Mouse (Mus musculus): ENCODE measurements around the gene Plbd1.

Gene Plbd1

GRCm38 (mm10) chr6:136661706-136662016 lies at the start of gene Plbd1:
TSS of gene Plbd1 (minus strand) at chr6:136661928.
- peak; percentile 57 to 59 for DNase-seq

GRCm38 (mm10) chr6:136710408-136710807 lies 48.7 kb upstream of the Plbd1 start:
- no peak for DNase-seq

- no peak for DNase-seq
These were observed 46.9 kb upstream of the Plbd1 start for GRCm38 (mm10) chr6:136708597-136708996.

DNA sequence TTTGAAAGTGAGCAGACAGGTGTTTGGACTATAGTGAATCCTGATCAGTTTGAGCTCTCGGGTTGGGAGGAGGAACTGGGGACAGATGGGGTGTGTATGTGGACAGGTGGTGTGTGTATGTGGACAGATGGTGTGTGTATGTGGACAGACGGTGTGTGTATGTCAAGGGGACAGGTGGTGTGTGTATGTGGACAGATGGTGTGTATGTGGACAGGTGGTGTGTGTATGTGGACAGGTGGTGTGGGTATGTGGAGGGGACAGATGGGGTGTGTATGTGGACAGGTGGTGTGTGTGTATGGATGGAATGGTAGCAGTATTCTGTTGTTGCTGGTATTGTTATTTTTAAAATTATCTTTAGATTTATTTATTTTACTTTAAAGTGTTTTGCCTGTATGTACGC lies 40.1 kb upstream of the Plbd1 start:
- no peak for DNase-seq

- no peak for DNase-seq
These were observed 39.5 kb upstream of the Plbd1 start for GRCm38 (mm10) chr6:136701185-136701584.

DNA sequence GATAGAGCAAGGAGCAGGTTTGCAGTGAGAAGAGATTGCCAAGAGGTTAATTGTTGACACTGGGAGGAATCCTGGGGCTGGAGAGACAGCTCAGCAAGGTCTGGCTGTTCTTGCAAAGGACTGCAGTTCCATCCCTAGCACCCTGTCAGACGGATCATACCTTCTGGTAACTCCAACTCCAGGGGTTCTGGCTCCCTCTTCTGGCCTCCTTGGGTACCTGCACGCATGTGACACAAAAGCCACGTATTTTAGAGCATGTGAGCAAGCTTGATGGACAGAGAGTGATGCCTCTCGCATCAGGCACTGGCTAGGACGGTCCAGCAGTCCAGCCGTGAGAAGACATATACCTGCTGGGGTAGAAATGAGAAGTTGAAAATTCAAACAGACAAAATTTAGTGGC lies 29.6 kb upstream of the Plbd1 start:
- DNase-seq, result no peak

GRCm38 (mm10) chr6:136690527-136690926 lies 28.8 kb upstream of the Plbd1 start:
- no peak for DNase-seq

- no peak for DNase-seq
These were observed 28.2 kb upstream of the Plbd1 start for GRCm38 (mm10) chr6:136689790-136690413.

GRCm38 (mm10) chr6:136685433-136685832 lies 23.7 kb upstream of the Plbd1 start:
- no peak for DNase-seq

DNA sequence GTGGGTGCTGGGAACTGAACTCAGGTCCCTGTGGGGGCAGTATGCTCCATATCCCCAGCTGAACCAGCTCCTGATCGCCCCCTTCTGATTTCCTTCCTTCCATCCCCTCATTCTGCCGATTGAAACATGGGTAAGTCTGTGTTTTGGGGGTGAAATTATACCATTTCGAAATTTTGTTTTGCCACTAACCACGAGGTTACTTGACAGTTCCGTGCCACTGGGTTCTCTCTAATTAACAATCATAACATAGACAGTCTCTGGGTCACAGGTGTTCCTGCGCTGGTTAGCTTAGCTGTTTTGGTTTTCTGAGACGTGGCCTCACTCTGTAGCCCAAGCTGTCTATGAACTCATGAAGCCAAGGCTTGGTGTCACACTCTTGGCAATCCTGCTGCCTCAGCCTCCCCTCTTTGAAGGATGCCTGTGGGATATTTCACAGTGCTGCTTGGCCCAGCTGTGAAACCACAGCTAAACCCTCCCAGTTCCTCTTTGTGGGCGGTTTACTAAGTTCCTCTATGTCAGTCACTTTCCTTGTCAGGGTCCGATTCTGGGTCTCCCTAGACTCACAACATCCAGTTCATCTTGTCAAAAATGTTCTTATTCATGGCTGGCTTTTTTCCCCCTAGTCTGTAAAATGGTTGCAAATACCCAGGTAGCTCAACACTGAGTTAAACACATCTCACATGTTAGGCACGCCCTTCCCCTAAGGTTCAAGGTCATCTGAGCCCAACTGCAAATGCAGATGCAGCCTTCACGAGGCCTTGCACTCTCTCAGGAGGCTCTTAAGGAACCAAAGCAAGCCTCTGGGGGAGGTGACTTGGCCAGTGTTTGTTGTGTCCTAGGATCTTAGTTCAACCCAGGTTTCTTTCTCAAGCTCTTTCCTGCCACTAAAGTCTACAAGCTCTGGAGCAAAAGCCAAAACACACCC lies 21.9 kb upstream of the Plbd1 start:
- DNase-seq, result no peak

- DNase-seq, result no peak
These were observed 17.7 kb upstream of the Plbd1 start for GRCm38 (mm10) chr6:136679381-136679780.

- DNase-seq, result no peak
These were observed 13.2 kb upstream of the Plbd1 start for GRCm38 (mm10) chr6:136674935-136675334.

GRCm38 (mm10) chr6:136672467-136672866 lies 10.7 kb upstream of the Plbd1 start:
- DNase-seq, result no peak

DNA sequence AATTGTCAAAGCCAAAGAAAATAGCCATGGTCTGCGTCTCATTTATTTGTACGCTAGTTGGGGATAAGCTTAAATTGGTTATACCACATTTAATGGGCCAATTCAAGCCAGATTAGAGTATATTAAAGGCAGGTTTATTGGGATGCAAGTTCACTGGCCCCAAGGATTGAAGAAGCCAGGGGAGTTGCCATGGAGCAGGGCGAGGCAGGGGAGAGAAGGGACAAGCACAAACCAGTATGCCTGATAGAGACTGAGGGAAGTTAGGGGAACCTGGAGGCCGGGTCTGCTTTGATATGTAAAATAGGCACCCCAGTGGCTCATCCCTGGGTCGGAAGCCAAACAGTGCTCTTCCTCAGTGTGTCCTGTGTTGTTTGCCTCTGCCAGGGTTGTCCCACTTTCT lies 7.5 kb upstream of the Plbd1 start:
- no peak for DNase-seq

GRCm38 (mm10) chr6:136668266-136668986 lies 6.7 kb upstream of the Plbd1 start:
- DNase-seq, result no peak

- no peak for DNase-seq
These were observed 335 bp upstream of the Plbd1 start for GRCm38 (mm10) chr6:136662063-136662462.

DNA sequence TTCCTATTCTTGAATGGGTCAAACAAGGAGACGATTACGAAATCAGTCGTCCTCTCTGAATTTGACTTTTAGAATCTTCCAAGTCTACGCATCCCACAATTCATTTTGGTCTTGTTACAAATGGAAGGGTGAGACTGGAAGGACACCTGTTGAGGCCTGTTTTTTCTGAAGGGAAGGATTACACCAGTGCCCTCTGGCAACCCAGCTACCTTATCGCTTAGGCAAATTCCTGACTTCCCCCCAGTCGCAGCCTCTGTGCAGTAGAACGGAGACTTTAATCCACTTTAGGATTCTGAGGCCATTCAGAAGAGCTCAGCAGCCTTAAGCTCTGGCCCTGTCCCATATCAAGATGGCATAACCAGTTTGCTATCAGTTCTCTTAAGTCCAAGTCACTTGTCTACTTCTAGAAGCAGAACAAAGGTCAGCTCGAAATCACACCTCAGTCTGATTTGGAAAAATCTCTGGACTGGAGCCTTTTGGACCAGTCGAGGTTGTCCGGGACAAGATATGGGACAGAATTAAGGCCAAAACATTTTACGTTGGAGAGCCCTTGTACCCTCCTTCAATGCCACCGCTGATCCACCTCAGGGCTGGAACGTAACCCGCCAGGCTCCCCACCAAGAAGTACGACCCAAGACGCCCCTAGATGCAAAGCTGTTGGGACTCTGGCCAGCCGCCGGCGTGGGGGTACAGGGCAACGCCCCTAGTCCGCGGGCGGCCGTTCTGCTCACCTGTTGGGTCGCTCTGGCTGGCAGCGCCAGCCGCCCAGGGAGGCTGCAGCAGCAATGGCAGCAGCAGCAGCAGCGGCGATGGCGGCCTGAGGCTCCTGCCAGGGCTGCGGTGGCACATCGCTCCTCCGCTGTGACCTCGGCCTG lies 660 bp downstream of the Plbd1 start:
- DNase-seq, result no peak

DNA sequence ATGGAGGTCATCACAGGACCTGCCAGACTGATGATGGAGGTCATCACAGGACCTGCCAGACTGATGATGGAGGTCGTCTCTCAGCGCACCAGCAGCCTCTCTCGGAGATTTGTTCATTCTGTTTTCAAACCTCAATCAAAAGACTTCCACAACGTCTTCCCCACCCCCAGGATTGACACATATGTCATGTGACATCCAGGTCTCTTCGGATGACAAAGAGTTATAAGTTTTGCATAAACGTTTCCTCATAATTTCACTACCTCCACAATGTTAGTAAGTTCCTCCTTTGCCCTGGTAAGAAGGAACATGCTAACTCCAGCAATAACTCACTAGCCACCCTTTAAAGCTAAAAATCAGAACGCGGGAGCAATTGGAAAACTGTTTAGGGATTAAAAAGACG lies 2.5 kb downstream of the Plbd1 start:
- DNase-seq, result no peak

DNA sequence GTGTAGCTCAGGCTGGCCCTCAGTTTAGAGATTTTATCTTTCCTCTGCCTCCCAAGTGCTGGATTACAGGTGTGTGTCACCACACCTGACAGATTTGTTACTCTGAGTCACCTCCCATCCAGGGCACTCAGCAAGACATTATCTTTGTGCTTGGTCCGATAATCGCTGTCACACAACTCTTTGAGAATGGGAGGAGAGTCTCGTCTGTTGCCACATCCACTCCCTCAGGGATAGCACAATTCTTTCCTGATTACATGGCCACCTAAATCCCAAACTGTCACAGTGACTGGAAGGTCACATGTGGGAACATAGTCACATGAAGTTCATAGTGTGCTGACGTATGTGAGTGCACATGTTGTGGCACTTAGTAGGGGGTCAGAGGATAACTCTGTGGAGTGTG lies 3.4 kb downstream of the Plbd1 start:
- no peak for DNase-seq

- DNase-seq, result no peak
These were observed 5.9 kb downstream of the Plbd1 start for GRCm38 (mm10) chr6:136655786-136656185.

DNA sequence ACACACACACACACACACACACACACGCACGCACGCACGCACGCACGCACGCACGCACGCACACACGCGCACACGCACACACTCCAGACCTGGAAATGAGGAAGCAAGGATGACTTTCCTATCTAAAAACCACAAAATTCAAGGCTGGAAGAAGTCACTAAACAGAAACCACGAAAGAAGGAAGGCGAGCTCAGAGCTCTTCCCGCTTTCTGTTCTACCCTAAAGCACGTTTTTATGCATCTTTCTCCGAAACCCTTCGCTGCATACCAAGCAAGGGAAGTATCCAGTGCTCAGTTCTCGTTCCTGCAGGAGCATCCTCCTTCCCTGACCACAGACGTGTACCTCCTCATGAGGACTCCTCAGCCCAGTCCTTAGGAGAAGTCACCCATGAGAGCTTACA lies 7.3 kb downstream of the Plbd1 start:
- no peak for DNase-seq

DNA sequence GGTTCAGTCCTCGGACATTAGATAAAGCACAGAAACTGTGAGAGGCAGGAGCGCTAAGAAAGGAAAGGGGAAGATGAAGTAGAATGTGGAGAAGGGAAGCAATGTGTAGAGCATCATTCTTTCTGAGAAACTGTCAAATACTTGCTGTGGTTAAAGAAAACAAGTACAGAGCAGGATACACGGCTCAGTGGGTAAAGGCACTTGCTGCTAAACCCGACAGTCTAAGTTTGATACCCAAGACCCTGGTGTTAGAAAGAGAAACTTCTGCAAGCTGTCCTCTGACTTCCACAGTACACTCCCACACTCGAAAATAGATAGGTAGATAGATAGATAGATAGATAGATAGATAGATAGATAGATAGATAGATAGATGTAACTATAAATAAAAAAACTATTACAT lies 8.4 kb downstream of the Plbd1 start:
- no peak for DNase-seq

- DNase-seq, result no peak
These were observed 11.1 kb downstream of the Plbd1 start for GRCm38 (mm10) chr6:136650664-136651063.

All from kidney, adult 8-10 months (tissue).